Mouse (Mus musculus) lung, postnatal 25 days (tissue): ENCODE measurements around the gene Prnd.

Experiments used
- DNase-seq: peaks from one replicate; pipeline ENCODE4 v3.0.0; 2022; ENCODE audit warnings: low spot score

Prnd gene

DNA sequence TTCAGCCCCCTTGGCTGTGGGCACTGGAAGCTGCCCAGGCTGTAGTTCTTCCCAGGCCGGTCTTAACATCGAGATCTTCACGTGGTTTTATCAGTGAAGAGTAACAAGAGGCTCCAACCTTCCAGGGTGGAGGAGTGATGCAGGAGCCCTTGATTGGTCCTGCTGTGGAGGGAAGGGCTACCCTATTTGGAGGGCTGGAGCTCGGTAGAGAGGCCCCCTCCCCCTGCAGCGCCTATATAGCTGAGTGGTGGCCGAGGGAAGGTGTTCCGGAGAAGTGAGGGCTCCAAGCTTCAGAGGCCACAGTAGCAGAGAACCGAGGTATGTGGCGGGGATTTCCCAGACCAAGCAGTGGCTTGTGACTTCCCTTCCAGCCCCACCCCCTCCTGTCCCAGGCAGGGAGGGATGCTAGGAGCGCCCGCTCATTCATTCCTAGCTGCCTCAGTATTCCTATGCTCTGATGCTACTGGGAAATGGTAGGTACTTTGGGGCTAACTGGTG, at the start of gene Prnd:
Prnd (plus strand) TSS at position 264 of the 498 bp plus-strand sequence.
- DNase-seq, result no peak

DNA sequence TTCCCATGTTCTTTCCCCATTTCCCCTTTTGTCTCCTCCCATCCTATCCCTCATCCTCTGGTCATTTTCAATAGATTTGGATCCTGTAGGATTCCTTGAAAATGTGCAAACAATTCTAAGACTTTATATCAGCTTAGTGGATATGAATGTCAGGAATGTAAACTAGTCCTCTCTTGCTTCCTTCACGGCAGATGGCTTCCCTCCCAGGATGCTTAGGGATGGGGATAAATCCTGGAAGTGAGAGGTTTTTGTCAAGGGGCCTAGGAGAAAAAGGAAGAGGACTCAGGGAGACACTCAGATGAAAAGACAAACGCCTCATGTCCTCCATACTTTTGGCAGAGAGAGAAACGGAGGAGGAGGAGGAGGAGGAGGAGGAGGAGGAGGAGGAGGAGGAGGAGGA, 48.2 kb upstream of the Prnd start:
- DNase-seq, result no peak

DNA sequence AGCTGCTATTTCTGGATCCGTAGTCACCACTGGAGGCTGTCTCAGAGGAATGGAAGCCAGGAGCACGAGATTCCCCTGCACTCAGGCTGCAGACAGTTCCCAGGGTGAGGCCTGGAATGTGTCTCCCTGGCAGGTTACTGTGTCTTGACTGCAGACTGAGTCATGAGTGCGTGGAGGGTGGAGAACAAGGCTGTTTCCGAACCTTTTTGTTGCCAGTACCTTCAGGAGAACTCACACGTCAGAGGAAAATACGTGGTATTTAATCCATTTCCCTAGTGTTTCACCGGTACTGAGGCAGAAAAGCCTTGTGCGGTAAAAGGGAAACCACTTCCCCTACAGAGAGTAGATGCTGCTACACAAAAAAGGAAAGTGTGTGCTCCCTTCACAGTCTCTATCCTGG, 47.8 kb upstream of the Prnd start:
- DNase-seq, result peak; percentile 60

DNA sequence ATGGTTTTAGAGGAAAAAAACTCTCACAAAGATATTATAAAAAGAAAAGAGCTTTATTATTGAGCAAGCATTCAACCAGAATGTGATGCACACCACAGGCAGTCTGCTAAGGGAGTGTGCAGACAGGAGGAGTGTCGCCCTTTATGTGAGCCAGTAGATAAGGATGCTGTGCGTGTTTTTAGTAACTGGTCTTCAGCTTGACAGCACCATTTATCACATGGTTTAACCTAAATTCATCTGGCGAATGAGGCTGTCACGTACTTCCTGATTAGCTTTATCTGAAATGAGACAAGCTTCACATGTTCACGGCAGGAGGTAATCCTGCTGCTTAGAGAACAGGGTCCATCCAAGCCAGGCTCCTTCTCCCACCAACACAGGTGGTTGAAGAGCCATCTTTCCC, 45.6 kb upstream of the Prnd start:
- DNase-seq, result no peak

DNA sequence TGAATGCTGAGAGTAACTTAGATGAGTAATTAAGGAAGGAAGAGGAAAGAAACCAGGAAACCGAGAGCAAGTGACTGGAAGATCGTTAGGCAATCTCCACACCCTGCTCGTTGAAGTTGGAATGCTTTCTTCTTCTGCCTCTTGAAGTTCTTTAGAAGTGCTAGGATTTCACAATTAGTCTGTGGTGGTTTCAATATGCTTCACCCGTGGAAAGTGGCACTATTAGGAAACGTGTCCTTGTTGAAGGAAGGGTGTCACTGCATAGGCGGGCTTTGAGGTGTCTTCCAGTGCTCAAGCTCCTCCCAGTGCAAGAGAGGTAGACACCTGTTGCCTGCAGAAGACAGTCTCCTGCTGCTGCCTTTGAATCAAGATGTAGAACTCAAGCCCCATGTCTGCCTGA, 44.9 kb upstream of the Prnd start:
- DNase-seq, result peak; percentile 79

DNA sequence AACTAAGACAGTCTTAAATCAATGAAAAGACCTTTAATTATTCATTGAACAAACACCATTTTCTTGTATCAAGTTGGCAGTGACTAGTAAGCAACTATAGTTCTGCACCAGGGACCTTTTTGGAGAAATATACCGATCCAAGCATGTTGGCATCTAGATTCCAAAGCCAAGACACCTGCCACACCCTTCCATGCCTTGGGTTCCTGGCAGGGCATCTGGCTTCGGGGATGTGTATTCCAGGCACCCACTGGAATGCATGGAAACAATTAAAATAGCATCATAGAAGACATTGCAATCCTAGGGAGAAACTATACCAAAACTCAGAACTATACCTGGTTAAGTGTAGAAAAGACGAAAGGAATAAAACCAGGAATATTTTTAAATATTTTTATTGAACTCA, 44.4 kb upstream of the Prnd start:
- DNase-seq, result no peak

DNA sequence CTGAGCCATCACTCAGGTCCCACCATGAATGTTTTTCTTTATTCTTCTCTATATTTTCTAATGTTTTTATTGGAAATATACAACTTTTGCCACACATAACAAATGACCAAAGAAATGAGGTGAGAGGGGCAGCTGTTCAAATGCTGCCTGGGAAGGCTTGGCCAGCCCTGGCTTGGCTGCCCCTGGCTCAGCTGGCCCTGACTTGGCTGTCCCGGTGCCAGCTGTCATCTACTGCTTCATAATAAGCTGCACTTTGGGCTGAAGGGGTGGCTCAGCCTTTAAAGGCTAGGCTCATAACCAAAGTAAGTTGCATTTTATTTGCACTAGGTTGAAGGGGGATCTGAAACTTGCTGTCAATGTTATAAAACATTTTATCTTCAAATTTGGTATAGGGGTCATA, 43.8 kb upstream of the Prnd start:
- no peak for DNase-seq

DNA sequence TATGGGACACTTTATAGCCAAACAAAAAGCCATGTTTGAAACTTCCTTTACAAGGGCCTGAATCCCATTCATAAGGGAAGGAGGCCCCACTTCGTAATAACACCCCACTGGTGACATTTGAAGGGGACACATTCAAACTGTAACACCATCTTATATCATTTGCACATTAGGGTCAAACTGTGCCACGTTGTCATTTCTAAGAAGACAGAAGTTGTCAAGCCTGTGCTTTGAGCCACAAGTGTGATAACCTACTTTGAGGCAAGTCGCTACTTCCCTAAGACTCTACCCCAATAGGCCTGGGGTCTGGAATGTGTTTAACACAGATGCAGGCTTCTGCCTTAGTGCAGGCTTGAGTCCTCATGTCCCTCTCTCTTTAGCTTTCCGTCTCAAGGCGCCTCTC, 43.4 kb upstream of the Prnd start:
- DNase-seq, result no peak

DNA sequence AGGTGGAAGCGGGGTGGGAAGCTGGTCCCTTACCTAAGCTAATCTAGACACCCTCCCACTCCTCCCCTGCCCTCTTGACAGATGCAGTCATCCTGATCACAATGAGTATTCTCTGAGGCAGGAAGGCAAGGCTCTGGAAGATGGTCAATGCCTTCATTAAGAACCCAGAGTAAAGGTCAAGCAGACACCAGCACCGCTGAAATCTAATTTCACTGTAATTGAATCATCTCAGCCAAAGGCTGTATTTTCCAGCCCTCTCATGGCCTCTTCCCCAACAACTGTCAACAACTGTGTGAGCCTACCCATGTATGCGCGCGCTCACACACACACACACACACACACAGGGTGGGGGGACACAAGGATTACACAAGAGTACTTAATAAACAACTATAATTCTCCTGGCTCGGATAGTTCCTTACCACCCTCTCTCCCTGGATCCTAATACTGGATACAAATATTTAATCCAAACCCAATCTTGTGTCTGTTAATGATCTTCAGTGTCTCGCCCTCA, 42.3 kb upstream of the Prnd start:
- DNase-seq, result no peak

DNA sequence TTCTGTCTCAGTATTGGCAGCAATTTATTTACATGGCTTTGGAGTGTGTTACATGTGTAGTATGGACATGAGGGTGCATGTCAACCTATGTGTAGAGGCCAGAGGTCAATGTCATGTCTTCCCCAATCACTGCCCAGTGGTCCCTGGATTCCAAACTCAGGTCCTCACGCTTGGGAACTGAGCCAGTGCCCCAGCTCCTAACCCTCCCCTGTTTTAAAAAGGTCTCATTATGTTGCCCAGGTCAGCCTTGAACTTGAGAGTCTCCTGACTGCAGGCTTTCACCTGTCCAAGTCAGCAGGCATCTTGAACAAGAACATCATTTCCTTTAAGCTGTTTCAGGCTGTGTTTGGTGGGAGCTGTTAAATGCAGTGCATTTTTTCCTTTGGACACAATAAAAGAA, 41.8 kb upstream of the Prnd start:
- no peak for DNase-seq

DNA sequence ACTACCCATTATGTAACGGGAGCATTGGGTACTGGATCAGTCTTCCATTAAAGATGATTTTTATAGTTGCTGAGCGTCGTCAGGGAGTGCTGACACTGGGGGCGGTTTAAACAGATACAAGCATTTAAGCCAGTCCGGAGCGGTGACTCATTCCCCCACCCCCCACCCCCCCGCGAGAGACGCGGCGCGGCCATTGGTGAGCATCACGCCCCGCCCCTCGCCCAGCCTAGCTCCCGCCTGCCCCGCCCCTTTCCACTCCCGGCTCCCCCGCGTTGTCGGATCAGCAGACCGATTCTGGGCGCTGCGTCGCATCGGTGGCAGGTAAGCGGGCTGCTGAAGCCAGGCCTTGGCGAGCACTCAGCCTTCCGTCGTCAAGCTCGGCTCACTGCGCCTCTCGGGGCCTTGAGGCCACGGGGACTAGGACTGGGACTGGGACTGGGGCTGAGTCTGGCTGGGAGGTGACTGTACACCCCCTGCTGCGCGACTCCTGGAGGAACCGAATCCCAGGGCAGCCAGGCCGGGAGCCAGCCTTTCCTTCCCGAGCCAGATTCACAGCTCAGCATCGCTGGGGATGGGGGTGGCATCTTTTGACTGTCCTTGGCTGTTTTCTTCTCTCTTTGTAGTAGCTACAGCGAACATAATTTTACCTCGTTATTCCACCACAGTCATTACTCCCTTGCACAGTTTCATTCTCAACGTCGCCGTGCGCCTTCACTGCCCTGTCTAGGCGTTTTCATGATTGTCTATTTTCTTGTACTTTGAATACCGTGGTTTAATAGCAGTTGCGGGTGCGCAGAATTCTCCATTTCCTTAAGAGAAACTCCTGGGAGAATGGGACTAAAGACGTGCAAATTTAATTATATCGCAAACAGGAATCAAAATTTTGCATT, 40.7 kb upstream of the Prnd start, which contains the start of the genes Prnp and Prn:
Prnp (plus strand) TSS at position 246 of the 890 bp plus-strand sequence.
Prn (plus strand) TSS at position 275 of the 890 bp plus-strand sequence.
- peak; percentile 91 for DNase-seq

DNA sequence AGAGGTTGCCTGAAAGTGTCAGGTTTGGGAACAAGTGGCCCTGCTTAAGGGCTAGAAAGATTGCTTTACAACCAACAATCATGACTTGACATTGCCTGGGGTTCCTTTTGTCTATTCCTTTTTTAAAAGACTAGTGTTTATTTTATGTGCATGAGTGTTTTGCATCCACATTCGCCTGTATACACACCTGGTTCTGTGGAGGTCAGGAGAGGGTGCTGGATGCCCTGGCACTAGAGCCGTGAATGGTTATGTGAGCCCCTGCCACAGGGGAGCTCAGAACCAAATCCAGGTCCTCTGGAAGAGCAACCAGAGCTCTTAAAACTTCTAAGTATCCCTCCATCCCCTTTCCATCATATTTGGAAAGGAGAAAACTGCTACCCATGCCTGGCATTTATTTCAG, 39.8 kb upstream of the Prnd start:
- no peak for DNase-seq

DNA sequence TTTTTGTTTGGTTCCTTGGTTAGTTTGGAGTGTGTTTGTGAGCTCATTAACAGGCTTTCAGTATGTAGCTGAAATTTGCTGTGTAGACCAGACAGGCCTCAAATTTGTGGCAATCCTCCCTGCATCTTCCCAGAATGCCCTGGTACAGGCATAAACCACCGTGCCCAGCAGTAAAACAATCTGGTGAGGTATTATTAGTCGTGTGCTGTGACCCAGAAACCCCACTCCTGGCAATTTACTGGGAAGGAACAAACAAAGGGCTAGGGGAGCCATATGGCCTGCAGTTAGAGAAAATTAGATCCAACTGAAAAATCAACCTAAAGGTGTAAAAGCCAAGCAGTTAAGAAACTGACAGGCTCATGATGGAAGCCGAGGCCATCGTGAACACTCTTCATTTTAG, 39.3 kb upstream of the Prnd start:
- DNase-seq, result no peak

DNA sequence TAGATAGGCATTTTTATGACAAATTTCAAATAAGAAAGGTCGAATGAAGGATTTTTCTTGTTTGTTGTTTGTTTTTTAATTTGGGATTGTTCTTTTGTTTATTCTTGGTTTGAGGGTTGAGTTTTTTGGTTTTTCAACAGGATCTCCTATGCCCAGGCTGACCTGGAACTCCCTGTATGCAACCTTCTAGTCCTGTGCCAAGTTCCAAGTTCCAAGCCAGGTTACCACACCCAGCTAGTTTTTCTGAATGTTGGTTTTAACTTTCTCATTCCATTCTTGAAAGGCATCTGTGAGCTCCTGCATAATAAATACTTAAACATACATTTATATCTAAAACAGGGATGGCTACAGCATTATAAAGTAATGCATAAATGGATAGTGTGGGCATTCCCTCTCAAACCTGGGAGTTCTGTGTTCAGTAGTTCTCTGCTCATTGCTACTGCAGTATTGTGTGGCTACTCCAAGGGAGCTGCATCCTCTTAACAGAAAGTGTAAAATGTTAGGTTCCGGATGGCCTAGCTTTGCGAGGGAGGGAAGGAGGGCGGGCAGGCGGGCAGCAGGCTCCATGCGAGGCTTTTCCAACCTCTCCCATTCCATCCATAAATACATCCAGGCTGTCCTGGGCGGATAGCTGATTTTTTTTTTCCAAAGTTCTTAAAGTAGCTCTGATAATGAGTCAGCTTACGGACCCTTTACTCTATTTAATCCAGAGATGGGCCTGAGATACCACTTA, 38.0 kb upstream of the Prnd start:
- no peak for DNase-seq

DNA sequence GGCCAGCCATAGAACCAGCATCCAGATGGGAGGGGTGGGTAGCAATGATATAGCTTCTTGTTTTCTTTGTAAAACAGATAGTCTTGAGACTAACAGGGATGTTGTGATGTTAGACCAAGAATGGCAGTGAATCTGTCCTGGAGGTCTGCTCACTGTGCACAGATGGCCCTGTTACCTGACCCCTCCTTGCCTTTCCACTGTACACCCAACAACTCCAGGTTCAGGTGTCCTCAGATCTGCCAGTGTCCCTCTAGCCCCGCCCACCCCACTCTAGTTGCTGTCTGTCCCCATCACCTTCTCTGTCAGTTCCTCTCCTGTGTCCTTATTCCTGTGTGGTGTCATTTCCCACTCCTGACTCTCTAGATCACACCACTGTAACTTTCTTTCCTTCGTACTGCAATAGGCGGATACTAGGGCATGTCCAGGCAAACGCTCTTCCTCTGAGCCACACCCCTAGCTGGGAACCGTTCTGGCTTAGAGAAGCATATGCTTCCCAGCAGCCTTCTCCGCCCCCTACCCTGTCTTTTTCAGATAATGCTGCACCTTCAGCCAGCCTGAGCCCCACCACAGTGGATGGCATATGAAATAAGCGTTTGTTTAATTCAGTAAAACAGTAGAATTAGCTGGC, 18.3 kb upstream of the Prnd start:
- DNase-seq, result no peak

DNA sequence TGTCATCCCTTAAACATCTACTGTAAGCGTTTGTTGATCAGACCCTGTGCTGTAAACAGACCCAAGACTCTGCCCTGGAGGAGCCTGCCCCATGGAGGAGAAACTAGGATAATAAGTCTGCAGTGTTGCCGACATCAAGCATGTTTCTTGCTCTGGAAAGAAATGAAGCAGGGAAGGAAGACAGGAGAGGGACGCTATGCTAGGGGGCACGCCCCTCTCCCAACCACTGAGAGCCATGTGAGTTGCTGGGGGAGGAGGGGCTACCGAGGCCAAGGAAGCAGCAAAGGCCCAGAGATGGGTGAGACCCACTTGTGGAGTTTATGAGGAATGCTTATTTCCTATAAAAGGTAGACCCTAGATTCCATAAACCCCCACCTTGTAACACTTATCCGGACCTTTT, 17.6 kb upstream of the Prnd start:
- DNase-seq, result no peak

DNA sequence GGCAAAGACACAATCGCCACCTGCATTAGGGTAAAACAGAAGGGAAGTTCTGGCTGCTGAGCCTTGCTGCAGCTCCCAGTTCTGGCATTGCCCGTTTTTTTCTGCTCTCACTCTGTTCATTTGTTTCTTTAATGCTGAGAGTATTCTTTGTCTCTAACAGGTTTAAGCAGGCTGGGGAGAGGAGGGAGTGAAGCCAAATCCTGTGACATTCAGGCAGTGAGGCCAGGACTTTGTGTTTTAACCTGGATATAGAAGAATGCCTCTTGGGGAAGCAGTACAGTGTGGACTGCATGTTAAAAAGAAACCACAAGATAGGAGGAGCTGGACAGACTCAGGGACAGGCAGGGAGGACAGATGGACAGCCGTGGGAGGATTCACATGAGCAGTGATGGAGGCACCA, 17.1 kb upstream of the Prnd start:
- no peak for DNase-seq

DNA sequence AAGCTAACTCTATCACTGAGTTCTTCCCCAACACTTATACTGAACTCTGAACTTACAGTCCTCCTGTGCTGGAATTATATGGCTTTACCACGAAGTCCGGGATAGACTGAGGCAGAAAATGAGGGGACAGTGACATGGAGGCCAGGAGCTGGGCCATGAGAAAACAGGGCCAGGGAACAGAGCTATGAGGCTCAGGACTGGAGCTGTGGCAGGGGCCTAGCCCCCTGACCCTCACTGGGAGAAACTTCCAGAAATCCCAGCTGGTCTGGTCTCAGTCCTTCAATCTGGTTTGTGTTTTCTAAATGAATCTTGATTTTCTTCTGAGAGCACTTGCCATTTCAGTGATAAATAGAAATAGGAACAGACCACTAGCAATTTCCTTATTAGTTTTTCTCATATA, 16.4 kb upstream of the Prnd start:
- DNase-seq, result no peak

DNA sequence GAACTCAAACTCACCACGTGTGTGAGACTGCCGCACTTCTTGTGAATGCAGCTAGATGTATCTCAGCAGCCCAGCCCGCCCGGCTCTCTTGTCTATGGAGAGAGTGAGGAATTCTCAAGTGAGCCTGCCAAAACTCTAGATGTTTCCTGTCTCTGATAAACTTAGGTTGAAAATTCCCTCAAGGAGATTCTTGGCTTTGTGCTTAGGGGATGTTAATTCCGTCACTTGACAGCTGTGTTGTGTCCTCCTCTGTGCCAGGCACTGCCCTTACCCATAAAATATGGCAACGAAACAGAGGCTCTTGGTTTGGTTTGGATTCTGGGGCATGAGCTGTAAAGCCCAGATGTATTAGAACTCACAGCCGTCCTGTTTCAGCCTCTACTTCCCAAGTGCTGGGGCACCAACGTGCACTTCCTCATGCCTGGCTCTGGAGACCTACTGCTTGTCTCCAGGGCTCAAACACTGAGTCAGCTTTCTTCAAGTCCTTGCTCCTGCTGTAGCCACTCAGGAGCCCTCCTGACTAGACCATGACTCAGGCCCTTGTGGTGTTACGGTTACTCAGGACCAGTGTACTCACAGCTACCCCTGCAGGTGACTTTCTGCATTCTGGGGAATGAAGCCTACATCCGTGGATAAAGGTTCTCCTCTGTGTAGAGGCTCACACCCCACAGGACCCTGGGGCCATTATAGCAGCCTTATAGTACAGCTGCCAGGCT, 15.1 kb upstream of the Prnd start:
- DNase-seq, result peak; percentile 80

DNA sequence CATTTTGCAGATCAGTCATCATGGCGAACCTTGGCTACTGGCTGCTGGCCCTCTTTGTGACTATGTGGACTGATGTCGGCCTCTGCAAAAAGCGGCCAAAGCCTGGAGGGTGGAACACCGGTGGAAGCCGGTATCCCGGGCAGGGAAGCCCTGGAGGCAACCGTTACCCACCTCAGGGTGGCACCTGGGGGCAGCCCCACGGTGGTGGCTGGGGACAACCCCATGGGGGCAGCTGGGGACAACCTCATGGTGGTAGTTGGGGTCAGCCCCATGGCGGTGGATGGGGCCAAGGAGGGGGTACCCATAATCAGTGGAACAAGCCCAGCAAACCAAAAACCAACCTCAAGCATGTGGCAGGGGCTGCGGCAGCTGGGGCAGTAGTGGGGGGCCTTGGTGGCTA, 14.3 kb upstream of the Prnd start:
- DNase-seq, result no peak

DNA sequence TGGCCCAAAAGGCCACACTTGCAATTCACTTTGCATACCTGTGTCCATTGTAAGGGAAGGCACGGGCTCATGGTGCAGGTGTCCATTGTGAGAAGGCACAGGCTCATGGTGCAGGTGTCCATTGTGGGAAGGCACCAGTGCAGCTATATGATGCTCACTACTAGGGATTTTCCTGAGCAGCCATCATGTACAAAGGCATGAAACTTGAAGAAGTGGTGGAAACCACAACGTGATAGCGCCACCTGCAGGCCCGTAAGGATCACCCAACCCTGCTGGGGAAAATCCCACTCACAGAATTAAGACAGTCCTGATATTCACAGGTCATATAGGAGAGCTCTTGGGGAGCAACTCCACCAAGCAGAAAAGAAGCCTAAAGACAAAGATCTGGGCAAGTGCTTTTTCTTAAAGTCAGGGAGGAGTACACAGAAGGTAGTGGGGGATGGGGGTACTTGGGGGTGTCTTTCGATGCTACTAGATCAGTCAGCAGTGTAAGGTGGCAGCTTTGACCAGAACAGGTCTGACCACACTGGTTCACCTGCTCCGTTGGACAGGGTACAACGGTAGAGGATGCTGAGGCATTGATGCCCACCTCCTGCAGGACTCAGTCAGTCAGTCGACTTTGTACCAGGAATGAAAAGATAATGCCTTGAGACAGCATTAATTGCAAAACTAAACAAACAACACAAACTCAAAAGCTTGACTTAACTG, 11.1 kb upstream of the Prnd start:
- DNase-seq, result peak; percentile 34
